Mouse (Mus musculus) small intestine, adult 2 months (tissue): ENCODE measurements at regions not wholly inside any gene's neighbourhood (a gene's known extent, or its start where the extent isn't known, plus 50 kb on each side); places are given as distances from the start of the nearest gene placed in this dataset.

Experiments
- H3K27ac ChIP-seq: fragments of 200-500 bp; 2 replicates; pipeline ENCODE4 v1.5.1; 2012; ENCODE audit warnings: low read depth, low read length, control low read depth, inconsistent platforms; ENCODE audit not compliant: insufficient read depth
- H3K27me3 ChIP-seq: fragments of 200-500 bp; 2 replicates; pipeline ENCODE4 v1.6.1; 2012; ENCODE audit warnings: mild to moderate bottlenecking, moderate library complexity, low read length, inconsistent platforms; ENCODE audit not compliant: control insufficient read depth, insufficient read depth
- H3K36me3 ChIP-seq: fragments of 200-500 bp; 2 replicates; pipeline ENCODE4 v1.6.1; 2012; ENCODE audit warnings: mild to moderate bottlenecking, low read length, control low read depth, inconsistent platforms; ENCODE audit not compliant: control insufficient read depth, insufficient read depth
- H3K4me1 ChIP-seq: fragments of 200-500 bp; 2 replicates; pipeline ENCODE4 v1.6.1; 2012; ENCODE audit warnings: low read length, inconsistent platforms, mixed read lengths; ENCODE audit not compliant: control insufficient read depth, insufficient read depth, insufficient read length
- H3K4me3 ChIP-seq: fragments of 200-500 bp; 2 replicates; pipeline ENCODE4 v1.5.1; 2012; ENCODE audit warnings: low read depth, mild to moderate bottlenecking, control low read depth, inconsistent platforms, low read length, moderate library complexity
- CTCF ChIP-seq: fragments of 200-500 bp; IDR thresholded peaks from 2 replicates; pipeline ENCODE4 v1.5.1; 2012; ENCODE audit warnings: low read depth, mild to moderate bottlenecking, control low read depth, inconsistent platforms, low read length, moderate library complexity, mixed read lengths; ENCODE audit not compliant: insufficient replicate concordance, insufficient read length; ENCODE audit errors: extremely low read depth
- POLR2A ChIP-seq: fragments of 200-500 bp; IDR thresholded peaks from 2 replicates; pipeline ENCODE4 v1.6.1; 2012; ENCODE audit warnings: low read depth, mild to moderate bottlenecking, control low read depth, inconsistent platforms, low read length, moderate library complexity
- WGBS: fragments of 180-500 bp; shearing (Covaris S2); methylation state at CpG from one replicate; pipeline ENCODE4 v1.1.7; 2018; 5-methylcytosine and 5-hydroxymethylcytosine counted together

GRCm38 (mm10) chr2:172799951-172800350, 140.2 kb downstream of the Bmp7 start:
- H3K4me1 ChIP-seq: no peaks in the 10 kb centered on the region
- TF ChIP-seq CTCF: no peak
- H3K27me3 ChIP-seq: no peaks in the 10 kb centered on the region
- 61% methylated on average over 10 of the region's 10 CpGs for WGBS
- H3K4me3 ChIP-seq: no peak overlapping the region
- H3K36me3 ChIP-seq: no peaks in the 10 kb centered on the region
- no peak overlapping the region for H3K27ac ChIP-seq

- Histone ChIP-seq H3K36me3 (no peaks in the 10 kb centered on the region), H3K4me3 (no peak overlapping the region), H3K4me1 (no peaks in the 10 kb centered on the region), H3K27me3 (no peaks in the 10 kb centered on the region), H3K27ac (no peak overlapping the region)
- TF ChIP-seq CTCF (no peak), POLR2A (no peak)
- whole genome bisulfite sequencing: 76% methylated on average over 9 of the region's 9 CpGs
Observed at GRCm38 (mm10) chr2:172800801-172801200, 139.3 kb downstream of the Bmp7 start.

- WGBS: 39% methylated on average over 3 of the region's 4 CpGs
- no peak overlapping the region for H3K27ac ChIP-seq
- no peak for TF ChIP-seq CTCF
- no peak overlapping the region for H3K4me3 ChIP-seq
- H3K36me3 ChIP-seq: no peaks in the 10 kb centered on the region
- no peaks in the 10 kb centered on the region for H3K4me1 ChIP-seq
- no peaks in the 10 kb centered on the region for H3K27me3 ChIP-seq
Observed at GRCm38 (mm10) chr2:172801804-172802203, 138.3 kb downstream of the Bmp7 start.

- H3K27ac ChIP-seq: no peak overlapping the region
- no peaks in the 10 kb centered on the region for H3K27me3 ChIP-seq
- H3K4me1 ChIP-seq: no peaks in the 10 kb centered on the region
- no peak overlapping the region for H3K4me3 ChIP-seq
- TF ChIP-seq CTCF: no peak
- no peak for TF ChIP-seq POLR2A
- H3K36me3 ChIP-seq: no peaks in the 10 kb centered on the region
- 62% methylated on average over 4 of the region's 4 CpGs for WGBS
Observed at GRCm38 (mm10) chr2:172807446-172807845, 132.7 kb downstream of the Bmp7 start.

GRCm38 (mm10) chr2:172809306-172809705, 130.8 kb downstream of the Bmp7 start:
- Histone ChIP-seq H3K4me1 (no peaks in the 10 kb centered on the region), H3K27ac (no peak overlapping the region), H3K36me3 (no peaks in the 10 kb centered on the region), H3K4me3 (no peak overlapping the region), H3K27me3 (no peaks in the 10 kb centered on the region)
- WGBS: 82% methylated on average over 2 of the region's 2 CpGs
- TF ChIP-seq POLR2A: no peak
- no peak for TF ChIP-seq CTCF

DNA sequence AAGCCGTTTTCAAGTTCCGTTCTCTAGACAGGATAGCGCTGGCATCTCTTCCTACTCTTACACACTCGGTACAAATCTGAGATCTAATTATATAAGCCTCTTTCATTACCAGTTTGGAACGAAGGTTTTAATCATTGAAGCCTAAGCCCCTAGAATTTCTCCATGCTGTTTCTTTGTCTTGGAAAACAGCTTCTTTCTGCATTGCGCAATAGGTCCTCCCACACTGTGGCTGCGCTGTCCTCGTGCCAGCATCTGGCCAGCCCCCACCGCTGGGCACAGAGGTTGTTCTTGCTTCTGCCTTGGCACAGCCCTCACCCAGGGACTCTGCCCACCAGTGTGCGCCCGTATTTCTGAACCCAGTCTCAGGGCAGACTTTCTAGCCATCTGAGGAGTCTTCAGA, 126.8 kb downstream of the Bmp7 start:
- H3K4me1 ChIP-seq: no peaks in the 10 kb centered on the region
- no peak overlapping the region for H3K27ac ChIP-seq
- no peak overlapping the region for H3K4me3 ChIP-seq
- H3K27me3 ChIP-seq: no peaks in the 10 kb centered on the region
- no peak for TF ChIP-seq CTCF
- no peak for TF ChIP-seq POLR2A
- WGBS: 67% methylated on average over 11 of the region's 11 CpGs
- H3K36me3 ChIP-seq: no peaks in the 10 kb centered on the region

DNA sequence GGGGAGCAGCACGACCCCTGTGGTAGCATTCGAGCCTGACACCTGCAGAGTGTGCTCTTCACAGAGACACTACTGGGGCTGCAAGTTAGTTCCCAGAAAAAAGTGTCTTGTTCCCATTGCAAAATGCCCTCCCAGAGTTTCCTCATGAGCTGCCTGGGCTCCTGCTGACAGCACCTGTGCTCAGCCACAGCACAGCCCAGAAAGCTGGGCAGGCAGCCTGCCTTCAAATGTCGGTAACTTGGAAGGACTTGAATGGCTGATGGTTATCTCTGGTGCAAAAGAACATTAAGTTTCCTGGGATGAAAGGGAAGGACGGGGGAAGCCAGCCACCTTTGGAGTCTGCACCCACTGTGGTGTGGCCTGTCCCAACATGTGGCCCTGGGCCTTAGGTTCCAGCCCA, 126.2 kb downstream of the Bmp7 start:
- 39% methylated on average over 4 of the region's 4 CpGs for WGBS
- H3K4me1 ChIP-seq: no peaks in the 10 kb centered on the region
- no peak overlapping the region for H3K4me3 ChIP-seq
- no peaks in the 10 kb centered on the region for H3K27me3 ChIP-seq
- no peak for TF ChIP-seq CTCF
- no peak for TF ChIP-seq POLR2A
- H3K27ac ChIP-seq: no peak overlapping the region
- no peaks in the 10 kb centered on the region for H3K36me3 ChIP-seq

DNA sequence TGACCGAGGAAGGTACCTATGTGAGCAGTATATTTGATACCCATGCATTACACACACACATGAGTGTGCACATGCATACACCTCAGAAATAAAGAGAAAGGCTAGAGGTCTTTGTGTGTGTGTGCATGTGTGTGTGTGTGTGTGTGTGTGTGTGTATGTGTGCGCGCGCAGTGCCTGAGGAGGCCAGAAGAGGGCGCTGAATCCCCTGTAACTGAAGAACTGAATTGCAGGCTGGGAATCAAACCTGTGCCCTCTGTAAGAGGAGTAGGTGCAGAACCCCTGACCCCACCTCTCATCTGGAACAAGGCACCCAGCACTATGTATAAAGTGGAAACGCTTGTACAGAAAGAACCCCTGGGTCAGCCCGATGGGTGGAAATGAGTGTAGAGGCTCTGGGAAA, 125.0 kb downstream of the Bmp7 start:
- Histone ChIP-seq H3K27me3 (no peaks in the 10 kb centered on the region), H3K36me3 (no peaks in the 10 kb centered on the region), H3K27ac (no peak overlapping the region), H3K4me3 (no peak overlapping the region), H3K4me1 (no peaks in the 10 kb centered on the region)
- TF ChIP-seq POLR2A: no peak
- TF ChIP-seq CTCF: no peak
- WGBS: 96% methylated on average over 7 of the region's 7 CpGs
